Mouse (Mus musculus) kidney, adult 11 months (tissue): ENCODE data around the gene Trim44.
A peak's percentile ranks its signal among the peaks of the same experiment; 100 is the strongest.

Experiments
- DNase-seq: peaks from one replicate; pipeline ENCODE4 v3.0.0; 2022

Gene Trim44

DNA sequence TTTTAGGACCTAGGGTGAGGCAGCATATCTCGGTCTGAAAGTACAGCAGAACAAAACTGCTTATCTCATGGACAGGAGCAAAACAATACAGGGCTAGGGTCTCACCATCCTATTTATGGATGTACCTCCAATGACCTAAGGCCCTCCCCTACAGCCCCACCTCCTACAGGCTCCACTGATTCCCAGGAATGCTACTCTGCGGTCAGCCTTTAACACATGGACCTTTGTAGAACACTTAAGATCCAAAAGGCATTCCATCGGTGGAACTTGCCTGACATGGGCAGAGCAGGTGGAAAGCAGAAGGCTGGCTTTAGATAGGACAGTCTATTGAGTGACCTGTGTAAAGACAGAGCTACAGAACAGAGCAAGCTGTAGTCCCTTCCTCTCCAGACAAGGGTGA is 120.3 kb downstream of the Trim44 start:
- peak; percentile 46 for DNase-seq

DNA sequence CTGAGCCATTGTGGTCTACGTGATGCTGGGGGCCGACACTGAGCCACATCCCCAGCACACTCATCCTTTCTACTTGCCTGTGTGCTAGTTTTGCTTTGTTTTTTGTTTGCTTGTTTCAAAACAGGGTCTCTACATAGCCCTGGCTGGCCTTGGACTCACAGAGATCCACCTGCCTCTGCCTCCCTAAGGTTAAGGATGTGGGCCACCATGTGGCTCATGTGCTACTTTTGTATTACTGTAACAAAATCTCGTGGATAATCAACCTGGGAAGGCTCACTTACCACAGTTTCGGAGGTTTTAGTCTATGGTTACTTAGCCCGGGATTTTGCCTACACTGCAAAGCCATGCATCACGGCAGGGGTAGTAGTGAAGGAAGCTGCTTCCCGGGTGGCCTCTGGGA is 125.5 kb downstream of the Trim44 start:
- DNase-seq = no peak

GRCm38 (mm10) chr2:102279779-102280178 is 127.8 kb downstream of the Trim44 start:
- DNase-seq = no peak

GRCm38 (mm10) chr2:102277946-102278345 is 129.7 kb downstream of the Trim44 start:
- DNase-seq = no peak

DNA sequence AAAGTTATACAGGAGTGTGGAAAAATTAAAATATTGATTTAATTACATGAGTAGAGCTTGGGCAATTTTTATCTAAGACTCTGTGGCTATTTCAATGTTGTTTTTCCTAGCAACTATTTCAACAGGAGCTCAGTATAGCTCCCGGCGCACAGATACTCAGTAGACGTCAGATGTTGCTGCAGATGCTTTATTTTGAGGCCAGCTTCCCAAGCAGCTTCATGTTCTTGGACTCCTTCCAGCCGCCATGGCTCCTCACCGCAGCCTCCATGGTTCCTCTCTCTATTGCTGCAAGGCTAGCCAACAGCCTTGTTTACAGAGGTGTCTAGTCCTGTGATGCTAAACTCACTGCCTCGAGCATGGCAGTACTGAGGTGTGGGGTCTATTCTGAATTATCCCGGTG is 134.3 kb downstream of the Trim44 start:
- DNase-seq = no peak

GRCm38 (mm10) chr2:102267582-102268339 is 139.9 kb downstream of the Trim44 start:
- DNase-seq = no peak

GRCm38 (mm10) chr2:102266911-102267310 is 140.7 kb downstream of the Trim44 start:
- no peak for DNase-seq

- peak; percentile 20 for DNase-seq
Observed at GRCm38 (mm10) chr2:102259139-102259538, 148.5 kb downstream of the Trim44 start.

DNA sequence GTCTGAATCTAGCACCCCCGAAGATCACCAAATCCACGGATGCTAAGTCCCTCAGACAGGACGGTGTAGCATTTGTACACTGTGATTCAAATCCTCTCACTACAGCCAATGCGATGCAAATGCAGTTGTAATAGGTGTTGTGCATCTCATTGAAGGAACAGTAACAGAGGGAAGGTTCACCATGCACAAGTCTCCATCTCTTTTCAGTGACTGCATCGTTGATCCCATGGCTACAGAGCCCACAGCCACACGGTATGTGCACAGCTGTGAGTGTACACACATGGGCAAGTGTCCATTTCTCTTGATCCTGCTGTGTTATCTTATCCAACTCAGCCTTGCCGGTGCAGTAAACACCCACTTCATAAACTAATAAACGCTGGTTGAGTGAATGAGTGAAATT is 148.9 kb downstream of the Trim44 start:
- no peak for DNase-seq

GRCm38 (mm10) chr2:102257964-102258605 is 149.5 kb downstream of the Trim44 start:
- DNase-seq = no peak

DNA sequence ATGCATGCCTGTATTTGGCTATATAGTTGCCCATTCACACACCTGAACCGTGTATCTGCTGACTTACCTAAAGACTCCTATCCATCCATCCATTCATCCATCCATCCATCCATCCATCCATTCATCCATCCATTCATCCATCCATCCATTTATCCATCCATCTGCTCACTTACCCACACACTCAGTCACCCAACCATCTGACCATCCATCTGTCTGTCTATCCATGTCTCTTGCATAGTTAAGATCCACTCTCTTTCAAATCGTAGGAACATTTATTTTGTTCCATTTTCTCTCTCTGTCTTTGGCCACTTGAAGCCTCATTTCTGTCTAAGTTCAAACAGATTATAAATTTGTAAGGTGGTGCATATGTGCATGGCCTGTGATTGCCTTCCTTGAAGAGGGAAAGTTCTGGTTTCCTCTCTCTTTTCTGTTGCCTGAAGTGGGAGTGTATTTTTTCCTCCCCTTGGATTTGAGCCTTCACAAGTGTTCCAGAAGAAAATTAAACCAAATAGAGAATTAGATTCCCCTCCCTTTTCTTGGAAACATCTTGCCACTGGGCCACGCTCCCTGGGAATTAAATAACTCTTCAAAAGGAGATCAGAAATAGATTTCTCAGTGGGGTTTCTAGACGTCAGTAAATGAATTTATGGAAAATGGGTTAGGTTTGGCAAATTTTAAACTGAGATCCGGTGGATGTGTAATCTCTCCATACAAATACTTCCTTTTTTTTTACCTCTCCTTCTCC is 150.9 kb downstream of the Trim44 start:
- DNase-seq = no peak

DNA sequence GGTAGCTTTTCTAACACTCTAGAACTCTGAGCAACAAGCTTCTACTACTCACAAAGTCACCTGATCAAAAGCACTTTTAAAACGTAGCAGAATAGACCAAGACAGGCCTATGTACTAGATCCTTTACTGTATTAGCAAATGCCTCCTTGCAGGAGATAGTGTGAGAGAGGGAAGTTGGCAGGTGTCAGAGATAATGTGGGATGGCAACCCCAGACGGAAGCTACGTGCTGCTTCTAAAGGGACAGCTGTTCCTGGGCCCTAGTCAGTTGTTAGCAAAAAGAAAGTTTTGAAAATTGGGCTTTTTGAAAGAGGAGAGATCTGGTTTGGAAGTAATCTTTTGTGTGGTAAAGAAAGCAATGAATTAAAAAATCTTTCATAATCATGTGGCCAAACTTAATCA is 151.5 kb downstream of the Trim44 start:
- DNase-seq = no peak

DNA sequence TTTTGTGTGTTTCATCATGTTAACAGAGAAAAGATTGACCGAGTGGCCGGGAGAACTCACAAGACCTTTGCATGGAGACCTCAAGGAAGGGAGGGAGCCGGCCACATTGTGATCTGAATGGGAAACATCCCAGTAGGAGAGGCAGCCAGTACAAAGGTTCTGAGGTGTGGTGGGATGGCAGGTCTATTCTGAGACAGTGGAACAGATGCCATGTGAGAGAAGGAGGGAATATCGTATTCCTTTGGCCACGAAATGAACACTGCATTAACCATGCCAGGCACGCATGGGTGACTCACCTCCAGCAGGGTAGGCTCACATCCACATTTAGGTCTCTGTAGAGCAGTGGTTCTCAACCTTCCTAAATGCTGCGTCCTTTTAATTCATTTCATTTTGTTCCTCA is 154.4 kb downstream of the Trim44 start:
- no peak for DNase-seq

GRCm38 (mm10) chr2:102252651-102253050 is 155.0 kb downstream of the Trim44 start:
- no peak for DNase-seq
